Mouse (Mus musculus) lung, postnatal 0 days (tissue): ENCODE data around the gene Gpr84. TPM values are rescaled to one million over a fixed set of nuclear protein-coding genes. Genes with fewer than 3 reads are reported as not detected.
A peak's percentile ranks its signal among the peaks of the same experiment; 100 is the strongest.

Experiments
- ATAC-seq: fragments of 200-750 bp; cut with Nextera tagmentation; 2 replicates; pipeline ENCODE4 v1.8.0; 2017; ENCODE audit warnings: moderate library complexity
- DNase-seq: peaks from one replicate; pipeline ENCODE4 v3.0.0-alpha.2; 2016; ENCODE audit warnings: low spot score
- H3K27ac ChIP-seq: fragments of 300-500 bp; sonication (generic); 2 replicates; pipeline ENCODE4 v1.5.1; 2014; ENCODE audit warnings: antibody characterized with exemption, mild to moderate bottlenecking, low read length, mixed read lengths
- H3K27me3 ChIP-seq: fragments of 300-500 bp; sonication (generic); replicated peaks from 2 replicates; pipeline ENCODE4 v1.6.1; 2014; ENCODE audit warnings: low read length, mixed read lengths; ENCODE audit not compliant: insufficient read depth
- H3K36me3 ChIP-seq: fragments of 300-500 bp; sonication (generic); 2 replicates; pipeline ENCODE4 v1.6.1; 2014; ENCODE audit warnings: low read length, mixed read lengths; ENCODE audit not compliant: insufficient read depth
- H3K4me1 ChIP-seq: fragments of 300-500 bp; sonication (generic); 2 replicates; pipeline ENCODE4 v1.6.1; 2014; ENCODE audit warnings: antibody characterized with exemption, low read depth, low read length, mixed read lengths; ENCODE audit not compliant: insufficient read depth
- H3K4me2 ChIP-seq: fragments of 300-500 bp; sonication (generic); replicated peaks from 2 replicates; pipeline ENCODE4 v1.6.1; 2014; ENCODE audit warnings: low read depth, mild to moderate bottlenecking, low read length, moderate library complexity, mixed read lengths
- H3K4me3 ChIP-seq: fragments of 300-500 bp; sonication (generic); 2 replicates; pipeline ENCODE4 v1.5.1; 2014; ENCODE audit warnings: low read depth, low read length
- H3K9ac ChIP-seq: fragments of 300-500 bp; sonication (generic); replicated peaks from 2 replicates; pipeline ENCODE4 v1.6.1; 2014; ENCODE audit warnings: low read depth, mild to moderate bottlenecking
- H3K9me3 ChIP-seq: fragments of 300-500 bp; sonication (generic); 2 replicates; pipeline ENCODE4 v1.6.1; 2016; ENCODE audit warnings: low read length, mixed read lengths
- CTCF ChIP-seq: IDR thresholded peaks from 2 replicates; pipeline ENCODE4 v1.5.1; 2016; ENCODE audit warnings: antibody characterized with exemption, mild to moderate bottlenecking
- EP300 ChIP-seq: IDR thresholded peaks from 2 replicates; pipeline ENCODE4 v1.6.1; 2016; ENCODE audit warnings: antibody characterized with exemption, mild to moderate bottlenecking, control low read depth
- WGBS: fragments of 180-500 bp; shearing (Covaris S2); extraction: QIAGEN DNeasy Blood & Tissue Kit; methylation state at CpG from one replicate; pipeline ENCODE4 v1.1.7; 2014; 5-methylcytosine and 5-hydroxymethylcytosine counted together
- polyA plus RNA-seq: library from polyadenylated mRNA; unstranded; fragments of >200 nt; fragmentation: Nextera tagmentation; extraction: Ambion mirVana; gene quantifications from 2 replicates; pipeline ENCODE4 v1.2.1, GENCODE M21; 2015

Gpr84 gene
- polyA plus RNA-seq, 1 experiment from 2014 or later = 0.67 TPM

DNA sequence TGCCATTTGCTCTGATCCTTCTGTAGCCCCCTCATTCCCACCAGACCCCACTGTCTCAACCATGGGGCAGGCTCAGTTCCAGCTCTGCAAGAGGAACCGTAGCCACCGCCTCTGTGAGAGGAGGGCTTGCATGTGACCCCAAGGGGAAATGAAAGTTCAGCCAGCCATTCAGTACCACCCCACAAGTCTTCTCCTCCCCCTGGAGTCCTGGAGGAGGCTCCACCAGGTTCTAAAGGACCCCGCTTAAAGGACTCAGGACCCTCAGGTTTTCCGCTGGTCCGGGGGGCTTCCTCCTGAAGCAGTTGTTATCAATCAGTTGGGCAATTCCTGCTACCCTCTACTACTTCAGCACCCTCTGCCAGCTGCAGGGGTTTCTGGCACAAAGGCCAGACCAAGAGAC lies 23.3 kb upstream of the Gpr84 start:
- 0 out of 2 replicates have a peak, but pooled peaks cover 3% of the 10 kb centered on the region for H3K27me3 ChIP-seq
- no peak overlapping the region for H3K27ac ChIP-seq
- TF ChIP-seq CTCF (no peak), EP300 (no peak)
- ATAC-seq (peak; percentile 32; the same call in 1 of the 2 replicates), DNase-seq (no peak)
- H3K4me3 ChIP-seq = no peak overlapping the region
- WGBS = 65% methylated on average over 5 of the region's 5 CpGs
- H3K4me2 ChIP-seq = no peak overlapping the region
- no peaks in the 10 kb centered on the region for H3K36me3 ChIP-seq
- H3K9ac ChIP-seq = no peak overlapping the region
- no peaks in the 10 kb centered on the region for H3K9me3 ChIP-seq
- no peaks in the 10 kb centered on the region for H3K4me1 ChIP-seq

DNA sequence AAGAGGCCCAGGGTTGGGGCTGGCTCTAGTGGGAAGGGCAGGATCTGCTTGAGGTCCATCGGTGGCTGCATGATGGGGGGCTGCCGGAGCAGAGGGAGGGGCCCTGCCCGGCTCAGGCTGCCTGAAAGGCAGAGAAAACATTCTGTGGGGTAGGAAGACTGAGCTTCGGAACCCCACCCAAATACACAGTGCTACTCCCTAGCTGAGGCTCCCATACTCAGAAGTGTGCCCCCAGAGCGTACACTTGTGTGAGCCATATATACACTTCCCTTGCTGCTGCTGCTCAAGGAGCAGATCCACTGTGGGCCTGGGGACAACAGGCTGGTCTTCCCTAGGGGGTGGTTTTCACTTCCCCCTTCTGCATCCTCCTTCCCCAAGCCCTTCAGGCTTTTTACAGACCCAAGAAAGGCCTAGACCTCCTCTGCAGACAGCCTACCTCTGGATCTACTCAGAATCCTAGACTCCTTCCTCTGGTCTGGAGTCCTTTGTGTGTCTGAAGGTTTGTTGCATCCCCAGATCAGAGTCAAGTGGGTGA lies 22.7 kb upstream of the Gpr84 start:
- 70% methylated on average over 5 of the region's 5 CpGs for WGBS
- TF ChIP-seq CTCF = no peak
- no peak for TF ChIP-seq EP300
- no peak overlapping the region for H3K27ac ChIP-seq

DNA sequence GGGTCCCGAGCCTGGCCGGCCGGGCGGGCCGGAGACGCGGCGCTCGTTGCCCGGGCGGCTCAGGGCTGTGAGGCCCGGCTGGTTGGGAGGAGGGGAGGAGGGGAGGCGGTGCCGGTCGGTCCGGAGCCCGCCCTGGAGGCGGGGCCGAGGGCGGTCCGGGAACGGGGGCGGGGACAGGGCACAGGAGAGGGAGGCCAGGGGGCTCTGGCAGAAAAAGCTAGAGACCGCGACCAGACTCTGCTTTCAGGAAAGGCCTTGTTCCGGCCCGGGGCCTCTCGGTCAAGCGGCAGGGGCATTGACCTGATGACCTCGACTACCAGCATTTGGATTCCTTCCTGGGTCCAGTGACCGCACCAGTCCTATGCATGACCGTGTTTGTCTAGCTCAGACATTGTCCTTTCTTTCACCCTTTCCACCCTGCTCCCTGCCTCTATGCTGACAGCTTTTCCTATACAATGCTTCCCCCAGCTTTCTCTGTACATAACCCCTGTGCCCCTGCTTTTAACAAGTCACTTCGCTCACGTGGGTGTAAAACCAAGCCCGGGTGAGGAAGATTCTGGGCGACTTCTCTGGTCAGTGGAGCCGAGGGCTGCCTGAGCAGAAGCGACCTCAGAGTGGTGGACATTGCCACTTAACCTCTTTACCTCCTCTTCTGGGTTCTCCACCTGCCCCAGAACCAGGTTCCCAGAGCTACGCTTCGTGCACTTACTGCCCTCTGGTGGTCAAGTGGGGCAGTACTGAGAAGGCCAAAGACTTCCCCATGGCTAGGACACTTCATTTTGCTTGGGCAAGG lies 13.2 kb upstream of the Gpr84 start:
- ATAC-seq = peak; percentile 98
- 3% methylated on average over 17 of the region's 40 CpGs for WGBS

More for the DNA sequence above, 22.7 kb upstream of the Gpr84 start:
- Histone ChIP-seq H3K4me2 (no peak overlapping the region), H3K27me3 (0 out of 2 replicates have a peak, but pooled peaks cover 3% of the 10 kb centered on the region), H3K4me1 (no peaks in the 10 kb centered on the region), H3K4me3 (no peak overlapping the region), H3K9ac (no peak overlapping the region), H3K9me3 (no peaks in the 10 kb centered on the region), H3K36me3 (no peaks in the 10 kb centered on the region)
- ATAC-seq (no peak), DNase-seq (no peak)

DNA sequence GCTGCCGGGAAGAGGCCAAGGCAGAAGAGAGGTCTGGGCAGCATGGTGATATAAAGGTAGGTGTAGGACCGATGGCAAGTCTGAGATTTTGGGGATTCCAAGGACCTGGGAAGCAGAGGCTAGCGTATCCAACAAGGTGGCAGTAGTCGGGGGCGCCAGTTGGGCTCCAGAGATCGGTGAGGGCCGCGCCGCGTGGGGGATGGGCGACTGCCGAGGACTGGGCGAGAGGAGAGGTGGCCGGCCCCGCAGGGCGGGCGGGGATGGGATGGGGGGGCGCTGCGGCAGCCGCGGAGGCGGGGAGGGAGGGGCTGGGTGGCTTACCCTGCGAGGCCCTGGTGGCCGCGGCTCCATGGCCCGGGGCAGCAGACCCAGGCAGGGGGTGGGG lies 12.7 kb upstream of the Gpr84 start:
- Histone ChIP-seq H3K27ac (no peak overlapping the region), H3K27me3 (no peaks in the 10 kb centered on the region), H3K9ac (peak overlapping the region; percentile 59; the same call in 1 of the 2 replicates), H3K4me2 (peak overlapping the region; percentile 89), H3K36me3 (no peaks in the 10 kb centered on the region), H3K9me3 (no peaks in the 10 kb centered on the region), H3K4me3 (peak overlapping the region; percentile 67), H3K4me1 (peaks cover 7% of the 10 kb centered on the region; the same call in 1 of the 2 replicates)
- peak; percentile 61 for ATAC-seq
- TF ChIP-seq EP300 = no peak
- no peak for TF ChIP-seq CTCF
- WGBS = 2% methylated on average over 11 of the region's 26 CpGs
- DNase-seq = no peak

More for the DNA sequence above, 13.2 kb upstream of the Gpr84 start:
- Histone ChIP-seq H3K36me3 (no peaks in the 10 kb centered on the region), H3K4me1 (peaks cover 7% of the 10 kb centered on the region; the same call in 1 of the 2 replicates), H3K27me3 (no peaks in the 10 kb centered on the region), H3K9ac (peak overlapping the region; percentile 59; the same call in 1 of the 2 replicates), H3K27ac (peak overlapping the region; percentile 8; the same call in 1 of the 2 replicates), H3K9me3 (no peaks in the 10 kb centered on the region), H3K4me3 (peak overlapping the region; percentile 67), H3K4me2 (peak overlapping the region; percentile 89)
- peak; percentile 91 for DNase-seq
- TF ChIP-seq EP300 (no peak), CTCF (peak; percentile 97)

DNA sequence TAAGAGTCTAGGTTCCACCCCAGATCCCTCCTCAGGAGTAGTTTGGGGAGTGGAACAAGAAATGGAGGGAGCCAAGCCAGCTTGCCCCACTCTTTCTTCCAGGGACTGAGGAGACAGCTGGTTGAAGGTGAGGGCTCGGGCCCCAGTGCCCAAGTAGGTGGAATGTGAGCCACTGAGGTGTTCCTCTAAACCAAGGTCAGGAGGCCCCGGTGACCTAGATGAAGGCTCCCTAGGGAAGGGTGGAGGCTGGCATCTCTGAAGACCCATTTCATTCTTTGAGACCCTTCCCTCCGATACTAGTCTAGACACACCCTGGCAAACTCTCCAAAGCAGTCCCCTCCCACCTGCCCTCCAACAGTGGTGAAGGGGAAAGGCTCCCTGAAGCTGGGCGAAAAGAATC lies 12.0 kb upstream of the Gpr84 start:
- WGBS = 61% methylated on average over 4 of the region's 4 CpGs
- Histone ChIP-seq H3K4me3 (peak overlapping the region; percentile 67), H3K9ac (peak overlapping the region; percentile 59; the same call in 1 of the 2 replicates), H3K36me3 (no peaks in the 10 kb centered on the region), H3K9me3 (no peaks in the 10 kb centered on the region), H3K4me1 (peaks cover 7% of the 10 kb centered on the region; the same call in 1 of the 2 replicates), H3K27ac (no peak overlapping the region), H3K4me2 (peak overlapping the region; percentile 89), H3K27me3 (no peaks in the 10 kb centered on the region)
- ATAC-seq (no peak), DNase-seq (no peak)
- no peak for TF ChIP-seq EP300
- TF ChIP-seq CTCF = no peak

DNA sequence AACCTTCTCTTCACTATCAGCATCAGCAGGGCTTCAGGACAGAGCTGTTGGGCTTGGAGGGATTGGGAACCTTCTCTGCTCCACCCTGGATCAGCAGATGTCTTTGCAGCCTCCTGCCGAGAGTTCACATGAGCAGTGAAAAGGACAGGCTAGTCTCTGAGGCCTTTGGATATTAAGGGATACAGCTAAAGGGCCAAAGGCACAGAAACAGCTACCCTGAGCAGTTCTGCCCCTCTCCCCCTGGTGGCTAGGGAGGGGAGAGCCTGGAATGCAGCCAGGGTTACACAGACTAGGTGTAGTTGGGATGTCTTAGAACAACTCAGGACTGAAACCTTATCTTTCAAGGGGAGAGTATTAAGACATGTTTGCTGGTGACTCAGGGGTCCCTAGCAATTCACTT lies 10.7 kb upstream of the Gpr84 start:
- no peak for DNase-seq
- WGBS = 67% methylated on average over 1 of the region's 1 CpGs
- ATAC-seq = no peak
- Histone ChIP-seq H3K9me3 (no peaks in the 10 kb centered on the region), H3K9ac (no peak overlapping the region), H3K4me1 (peaks cover 7% of the 10 kb centered on the region; the same call in 1 of the 2 replicates), H3K4me2 (no peak overlapping the region), H3K36me3 (no peaks in the 10 kb centered on the region), H3K27me3 (no peaks in the 10 kb centered on the region), H3K4me3 (no peak overlapping the region), H3K27ac (no peak overlapping the region)
- TF ChIP-seq EP300 = no peak
- peak; percentile 71 for TF ChIP-seq CTCF
